Mouse (Mus musculus) ES-Bruce4 (cell line): ENCODE results near the gene Pkib. TPM values are rescaled to one million over a fixed set of nuclear protein-coding genes. Genes with fewer than 3 reads are reported as not detected.

ENCODE experiments used
- H3K27ac ChIP-seq: 2 replicates; pipeline ENCODE4 v1.5.1; 2012; ENCODE audit warnings: low read length, inconsistent platforms; ENCODE audit not compliant: insufficient read depth
- H3K27me3 ChIP-seq: 2 replicates; pipeline ENCODE4 v1.6.1; 2012; ENCODE audit warnings: mild to moderate bottlenecking, low read length, inconsistent platforms; ENCODE audit not compliant: control insufficient read depth, poor library complexity, insufficient read depth, severe bottlenecking
- H3K36me3 ChIP-seq: 2 replicates; pipeline ENCODE4 v1.6.1; 2012; ENCODE audit warnings: inconsistent platforms, mild to moderate bottlenecking, low read length, moderate library complexity; ENCODE audit not compliant: control insufficient read depth, poor library complexity, insufficient read depth, severe bottlenecking
- H3K4me1 ChIP-seq: one replicate; pipeline ENCODE4 v1.8.1; 2011; ENCODE audit warnings: low read length; ENCODE audit not compliant: control insufficient read depth, insufficient read depth
- H3K4me3 ChIP-seq: 2 replicates; pipeline ENCODE4 v1.5.1; 2011; ENCODE audit warnings: low read depth, mild to moderate bottlenecking, low read length
- H3K9ac ChIP-seq: 2 replicates; pipeline ENCODE4 v1.6.1; 2012; ENCODE audit warnings: low read depth, mild to moderate bottlenecking, inconsistent platforms; ENCODE audit not compliant: poor library complexity, severe bottlenecking
- H3K9me3 ChIP-seq: replicated peaks from 2 replicates; pipeline ENCODE4 v1.6.1; 2012; ENCODE audit warnings: mild to moderate bottlenecking, low read length, inconsistent platforms; ENCODE audit not compliant: control insufficient read depth, poor library complexity, insufficient read depth, severe bottlenecking
- CTCF ChIP-seq: IDR thresholded peaks from one replicate; pipeline ENCODE4 v1.8.1; 2011; ENCODE audit warnings: low read depth, low read length
- EP300 ChIP-seq: IDR thresholded peaks from 2 replicates; pipeline ENCODE4 v1.6.1; 2011; ENCODE audit warnings: low read depth, low read length; ENCODE audit not compliant: insufficient read depth
- POLR2A ChIP-seq: IDR thresholded peaks from one replicate; pipeline ENCODE4 v1.8.1; 2011; ENCODE audit warnings: low read length; ENCODE audit not compliant: insufficient read depth
- polyA plus RNA-seq: library from polyadenylated mRNA; stranded (reverse); fragments of >200 nt; gene quantifications from 2 replicates; pipeline ENCODE4 v1.2.4, GENCODE M21; 2011; ENCODE audit warnings: low read depth; ENCODE audit not compliant: missing spikeins, insufficient read depth, insufficient read length

The Pkib gene
- polyA plus RNA-seq, 1 experiment, result 0.24 TPM

DNA sequence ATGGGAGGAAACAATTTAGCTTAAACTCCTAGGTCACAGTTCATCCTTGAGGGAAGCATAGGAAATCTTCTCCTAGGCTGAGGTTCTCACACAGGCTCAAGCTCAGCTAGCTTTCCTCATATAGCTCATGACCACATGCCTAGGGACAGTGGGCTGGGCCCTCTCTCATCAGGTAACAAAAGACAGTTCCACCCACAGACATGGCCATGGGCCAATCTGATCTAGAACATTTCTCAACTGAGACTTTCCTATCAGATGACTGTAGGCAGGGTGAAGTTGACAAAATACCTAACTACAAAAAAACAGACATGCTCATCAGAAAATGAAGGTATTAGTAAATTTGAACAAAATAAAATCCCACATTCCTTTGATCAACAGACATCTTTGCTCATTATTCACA lies 115.3 kb downstream of the Pkib start:
- Histone ChIP-seq H3K9ac (no peak overlapping the region), H3K4me3 (no peak overlapping the region), H3K27me3 (no peaks in the 10 kb centered on the region), H3K9me3 (no peaks in the 10 kb centered on the region), H3K4me1 (no peaks in the 10 kb centered on the region), H3K27ac (no peak overlapping the region), H3K36me3 (no peaks in the 10 kb centered on the region)
- TF ChIP-seq EP300 (no peak), POLR2A (no peak), CTCF (no peak)

DNA sequence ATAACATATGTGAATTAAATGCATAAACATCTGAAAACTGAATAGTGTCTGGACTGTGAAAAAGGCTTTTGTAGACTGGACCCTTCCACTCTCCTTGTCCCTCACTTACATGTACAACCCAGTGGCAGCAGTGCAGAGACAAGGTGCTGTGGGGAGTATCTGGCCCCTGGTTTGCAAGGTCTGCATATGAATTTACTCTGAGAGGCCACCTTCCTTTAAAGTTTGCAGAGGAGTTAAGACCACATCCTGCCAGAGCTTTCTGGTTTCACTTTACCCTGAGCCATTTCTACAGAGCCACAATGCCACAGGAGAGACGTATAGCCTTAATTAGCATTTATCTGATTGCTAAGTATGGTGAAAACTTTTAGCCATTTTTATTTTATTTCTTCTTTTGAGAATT lies 121.6 kb downstream of the Pkib start:
- H3K9me3 ChIP-seq, result no peaks in the 10 kb centered on the region
- TF ChIP-seq EP300 (no peak), CTCF (no peak), POLR2A (no peak)
- no peaks in the 10 kb centered on the region for H3K36me3 ChIP-seq
- no peak overlapping the region for H3K4me3 ChIP-seq
- H3K9ac ChIP-seq, result no peak overlapping the region
- H3K4me1 ChIP-seq, result no peaks in the 10 kb centered on the region
- no peak overlapping the region for H3K27ac ChIP-seq
- no peaks in the 10 kb centered on the region for H3K27me3 ChIP-seq

DNA sequence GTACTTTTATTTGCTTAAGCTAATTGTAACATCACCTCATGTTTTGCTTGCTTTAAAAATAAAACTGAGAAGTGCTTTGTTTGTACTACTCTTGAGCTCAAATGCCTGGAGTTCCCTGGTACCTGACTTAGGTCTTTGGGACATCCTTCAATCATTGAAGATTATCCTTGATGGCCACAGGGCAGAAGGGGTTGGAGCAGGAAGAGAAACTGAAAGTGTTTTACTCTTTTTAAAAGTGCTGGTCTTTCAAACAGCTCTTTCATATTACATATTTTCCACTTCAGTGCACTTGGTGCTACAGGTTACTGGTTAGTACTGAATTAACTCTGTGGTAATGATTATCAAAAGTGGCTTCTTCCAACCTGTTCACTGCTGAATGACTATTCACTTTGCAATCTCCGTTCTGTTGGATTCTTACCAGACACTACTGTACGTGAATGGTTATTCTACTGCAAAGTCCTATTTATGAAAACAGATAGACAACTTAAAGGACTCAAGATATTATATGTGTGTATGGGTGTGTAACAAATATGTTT lies 123.5 kb downstream of the Pkib start:
- no peak for TF ChIP-seq EP300
- no peak for TF ChIP-seq POLR2A
- TF ChIP-seq CTCF, result no peak
- H3K9ac ChIP-seq, result no peak overlapping the region
- no peak overlapping the region for H3K4me3 ChIP-seq
- H3K9me3 ChIP-seq, result no peaks in the 10 kb centered on the region
- H3K27me3 ChIP-seq, result no peaks in the 10 kb centered on the region
- no peaks in the 10 kb centered on the region for H3K36me3 ChIP-seq
- H3K27ac ChIP-seq, result no peak overlapping the region
- H3K4me1 ChIP-seq, result no peaks in the 10 kb centered on the region

DNA sequence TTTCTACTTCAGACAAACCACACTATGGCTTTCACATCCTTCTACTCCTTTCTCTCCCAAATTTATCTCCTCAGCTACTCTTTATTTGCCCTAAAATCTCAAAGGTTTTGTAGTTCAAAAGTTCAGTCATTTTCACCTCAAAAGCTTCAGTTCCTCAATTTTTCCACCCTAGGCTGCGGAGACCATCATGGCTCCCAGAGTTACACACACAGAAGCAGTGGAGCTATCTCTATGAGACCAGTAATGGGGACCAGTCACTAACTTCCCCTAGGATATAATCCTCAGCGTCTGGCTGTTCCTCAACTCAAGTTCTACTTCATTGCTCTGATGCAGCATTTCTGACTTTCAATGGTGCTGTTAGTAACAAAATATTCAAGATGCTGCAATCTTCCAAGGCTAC lies 127.2 kb downstream of the Pkib start:
- no peaks in the 10 kb centered on the region for H3K27me3 ChIP-seq
- H3K9me3 ChIP-seq, result no peaks in the 10 kb centered on the region
- TF ChIP-seq POLR2A, result no peak
- TF ChIP-seq EP300, result no peak
- TF ChIP-seq CTCF, result no peak
- H3K36me3 ChIP-seq, result no peaks in the 10 kb centered on the region
- H3K27ac ChIP-seq, result no peak overlapping the region
- H3K9ac ChIP-seq, result no peak overlapping the region
- no peak overlapping the region for H3K4me3 ChIP-seq
- H3K4me1 ChIP-seq, result no peaks in the 10 kb centered on the region

DNA sequence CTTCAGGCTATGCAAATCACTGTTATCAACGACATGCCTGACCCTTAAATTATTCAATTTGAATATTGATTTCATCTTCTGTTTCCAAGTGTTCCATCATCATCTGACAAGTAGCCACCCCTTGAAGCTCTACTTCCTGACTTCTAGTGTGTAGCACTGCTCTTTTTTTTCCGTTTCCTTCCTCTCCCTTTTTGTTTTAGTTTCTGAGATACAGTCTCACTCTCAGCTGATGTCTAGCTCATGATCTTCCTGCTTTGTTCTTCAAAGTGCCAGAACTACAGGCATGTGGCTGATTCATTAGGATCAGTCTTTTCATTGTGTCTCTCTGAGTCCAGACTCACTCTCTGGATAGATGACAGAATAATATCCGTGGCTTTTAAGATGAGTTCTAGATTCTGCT lies 128.9 kb downstream of the Pkib start:
- no peaks in the 10 kb centered on the region for H3K36me3 ChIP-seq
- no peak for TF ChIP-seq CTCF
- no peak for TF ChIP-seq EP300
- no peak for TF ChIP-seq POLR2A
- H3K9ac ChIP-seq, result no peak overlapping the region

DNA sequence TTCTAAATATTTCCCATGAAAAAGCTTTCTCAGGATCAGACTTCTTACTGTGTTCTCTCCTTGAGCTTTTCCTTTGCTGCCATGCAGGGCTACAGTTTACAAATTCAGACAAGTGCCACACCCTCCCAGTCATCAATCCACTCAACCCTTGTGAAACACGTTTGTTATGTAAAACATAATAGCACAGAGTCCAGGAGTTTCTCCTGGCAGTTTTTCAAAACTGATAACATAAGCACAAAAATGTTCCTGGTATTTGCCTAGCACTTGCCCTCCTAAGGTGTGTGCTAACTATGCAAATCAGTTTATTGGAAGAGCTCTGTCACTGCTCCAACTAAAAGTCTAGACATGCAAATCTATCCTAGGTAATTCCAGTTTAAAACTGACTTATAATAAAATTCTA lies 131.3 kb downstream of the Pkib start:
- H3K4me3 ChIP-seq, result no peak overlapping the region
- H3K36me3 ChIP-seq, result no peaks in the 10 kb centered on the region
- no peaks in the 10 kb centered on the region for H3K4me1 ChIP-seq
- H3K9ac ChIP-seq, result no peak overlapping the region
- no peaks in the 10 kb centered on the region for H3K27me3 ChIP-seq
- no peaks in the 10 kb centered on the region for H3K9me3 ChIP-seq
- TF ChIP-seq POLR2A (no peak), EP300 (no peak)
- H3K27ac ChIP-seq, result no peak overlapping the region

More for the DNA sequence above, 128.9 kb downstream of the Pkib start:
- H3K4me1 ChIP-seq, result no peaks in the 10 kb centered on the region
- no peak overlapping the region for H3K4me3 ChIP-seq
- H3K27ac ChIP-seq, result no peak overlapping the region
- no peaks in the 10 kb centered on the region for H3K27me3 ChIP-seq
- H3K9me3 ChIP-seq, result no peaks in the 10 kb centered on the region
